Mouse (Mus musculus): ENCODE data around the gene Hist1h1e. TPM values are rescaled to one million over a fixed set of nuclear protein-coding genes. Genes with fewer than 3 reads are reported as not detected.

Gene Hist1h1e
- polyA plus RNA-seq, 1 experiment from 2014 or later = 4.8 TPM

Small RNA genes lying within 50 kb of the gene (microRNA-seq; reads per million reads assigned to microRNA genes)
- gene Gm44359 (not detected), gene Gm44394 (not detected)

Other genes with a start within 250 kb of the Hist1h1e start
- 8.8 and 9.1 TPM in 2 replicates for gene Abt1, start 198.7 kb downstream of the Hist1h1e start, polyA plus RNA-seq (2015; fragmentation: Nextera tagmentation; extraction: Ambion mirVana)
- gene Btn1a1, start 156.7 kb downstream of the Hist1h1e start, polyA plus RNA-seq (2015; fragmentation: Nextera tagmentation; extraction: Ambion mirVana) = 0.17 TPM in 1 of 2 replicates, not detected in the other
- 0.06 and 0.08 TPM in 2 replicates for gene Btn2a2, start 133.7 kb downstream of the Hist1h1e start, polyA plus RNA-seq (2015; fragmentation: Nextera tagmentation; extraction: Ambion mirVana)
- 1.7 and 2.7 TPM in 2 replicates for gene Hist1h4h, start 91.5 kb downstream of the Hist1h1e start, polyA plus RNA-seq (2015; fragmentation: Nextera tagmentation; extraction: Ambion mirVana)
- gene Hist1h2af, start 88.7 kb downstream of the Hist1h1e start, polyA plus RNA-seq (2015; fragmentation: Nextera tagmentation; extraction: Ambion mirVana) = 0.82 and 2.1 TPM in 2 replicates
- gene Hist1h3g, start 87.1 kb downstream of the Hist1h1e start, polyA plus RNA-seq (2015; fragmentation: Nextera tagmentation; extraction: Ambion mirVana) = 0.85 and 1.2 TPM in 2 replicates
- 0.17 and 0.19 TPM in 2 replicates for gene Hist1h2bh, start 79.2 kb downstream of the Hist1h1e start, polyA plus RNA-seq (2015; fragmentation: Nextera tagmentation; extraction: Ambion mirVana)
- 0.21 and 0.62 TPM in 2 replicates for gene Hist1h3f, start 78.5 kb downstream of the Hist1h1e start, polyA plus RNA-seq (2015; fragmentation: Nextera tagmentation; extraction: Ambion mirVana)
- not detected in 2 replicates for gene Hist1h4f, start 70.9 kb downstream of the Hist1h1e start, polyA plus RNA-seq (2015; fragmentation: Nextera tagmentation; extraction: Ambion mirVana)
- 0.10 and 0.12 TPM in 2 replicates for gene Hist1h1d, start 69.3 kb downstream of the Hist1h1e start, polyA plus RNA-seq (2015; fragmentation: Nextera tagmentation; extraction: Ambion mirVana)
- gene Hist1h3e, start 60.2 kb downstream of the Hist1h1e start, polyA plus RNA-seq (2015; fragmentation: Nextera tagmentation; extraction: Ambion mirVana) = 1.5 and 2.0 TPM in 2 replicates
- gene Hist1h2ae, start 51.3 kb downstream of the Hist1h1e start, polyA plus RNA-seq (2015; fragmentation: Nextera tagmentation; extraction: Ambion mirVana) = 15.9 and 27.4 TPM in 2 replicates
- 2.5 and 3.1 TPM in 2 replicates for gene Hist1h2bg, start 51.2 kb downstream of the Hist1h1e start, polyA plus RNA-seq (2015; fragmentation: Nextera tagmentation; extraction: Ambion mirVana)
- 0.76 and 2.0 TPM in 2 replicates for gene Hist1h2bf, start 48.4 kb downstream of the Hist1h1e start, polyA plus RNA-seq (2015; fragmentation: Nextera tagmentation; extraction: Ambion mirVana)
- not detected in 2 replicates for gene Hist1h2ad, start 48.2 kb downstream of the Hist1h1e start, polyA plus RNA-seq (2015; fragmentation: Nextera tagmentation; extraction: Ambion mirVana)
- gene Hist1h3d, start 46.8 kb downstream of the Hist1h1e start, polyA plus RNA-seq (2015; fragmentation: Nextera tagmentation; extraction: Ambion mirVana) = 1.2 and 2.0 TPM in 2 replicates
- 35.1 and 51.2 TPM in 2 replicates for gene Hist1h4d, start 41.0 kb downstream of the Hist1h1e start, polyA plus RNA-seq (2015; fragmentation: Nextera tagmentation; extraction: Ambion mirVana)
- gene Hist1h2be, start 1.4 kb downstream of the Hist1h1e start, polyA plus RNA-seq (2015; fragmentation: Nextera tagmentation; extraction: Ambion mirVana) = 1.5 and 1.7 TPM in 2 replicates
- gene Hist1h2ac, start 61.4 kb upstream of the Hist1h1e start, polyA plus RNA-seq (2015; fragmentation: Nextera tagmentation; extraction: Ambion mirVana) = 0.34 and 0.38 TPM in 2 replicates
- 19.3 and 25.4 TPM in 2 replicates for gene Hist1h2bc, start 61.6 kb upstream of the Hist1h1e start, polyA plus RNA-seq (2015; fragmentation: Nextera tagmentation; extraction: Ambion mirVana)
- not detected in 2 replicates for gene Hist1h1t, start 73.3 kb upstream of the Hist1h1e start, polyA plus RNA-seq (2015; fragmentation: Nextera tagmentation; extraction: Ambion mirVana)
- 2.3 and 2.7 TPM in 2 replicates for gene Hist1h4c, start 75.9 kb upstream of the Hist1h1e start, polyA plus RNA-seq (2015; fragmentation: Nextera tagmentation; extraction: Ambion mirVana)
- 4.5 and 5.1 TPM in 2 replicates for gene Hfe, start 88.3 kb upstream of the Hist1h1e start, polyA plus RNA-seq (2015; fragmentation: Nextera tagmentation; extraction: Ambion mirVana)
- 7.7 and 10.4 TPM in 2 replicates for gene Hist1h1c, start 116.2 kb upstream of the Hist1h1e start, polyA plus RNA-seq (2015; fragmentation: Nextera tagmentation; extraction: Ambion mirVana)
- 1.1 and 1.6 TPM in 2 replicates for gene Hist1h3c, start 123.0 kb upstream of the Hist1h1e start, polyA plus RNA-seq (2015; fragmentation: Nextera tagmentation; extraction: Ambion mirVana)
- 0.54 TPM in 1 of 2 replicates, not detected in the other for gene Hist1h2bb, start 124.2 kb upstream of the Hist1h1e start, polyA plus RNA-seq (2015; fragmentation: Nextera tagmentation; extraction: Ambion mirVana)
- 7.4 and 9.8 TPM in 2 replicates for gene Hist1h2ab, start 128.6 kb upstream of the Hist1h1e start, polyA plus RNA-seq (2015; fragmentation: Nextera tagmentation; extraction: Ambion mirVana)
- gene Hist1h3b, start 129.7 kb upstream of the Hist1h1e start, polyA plus RNA-seq (2015; fragmentation: Nextera tagmentation; extraction: Ambion mirVana) = 1.8 and 3.1 TPM in 2 replicates
- 1.1 and 1.9 TPM in 2 replicates for gene Hist1h4b, start 134.5 kb upstream of the Hist1h1e start, polyA plus RNA-seq (2015; fragmentation: Nextera tagmentation; extraction: Ambion mirVana)
- 0.32 and 0.51 TPM in 2 replicates for gene Hist1h4a, start 138.7 kb upstream of the Hist1h1e start, polyA plus RNA-seq (2015; fragmentation: Nextera tagmentation; extraction: Ambion mirVana)
- 0.35 and 2.4 TPM in 2 replicates for gene Hist1h3a, start 139.8 kb upstream of the Hist1h1e start, polyA plus RNA-seq (2015; fragmentation: Nextera tagmentation; extraction: Ambion mirVana)
- 0.75 and 0.84 TPM in 2 replicates for gene Hist1h1a, start 141.1 kb upstream of the Hist1h1e start, polyA plus RNA-seq (2015; fragmentation: Nextera tagmentation; extraction: Ambion mirVana)
- 0.10 TPM in 1 of 2 replicates, not detected in the other for gene Trim38, start 147.4 kb upstream of the Hist1h1e start, polyA plus RNA-seq (2015; fragmentation: Nextera tagmentation; extraction: Ambion mirVana)
- not detected in 2 replicates for gene Slc17a2, start 184.4 kb upstream of the Hist1h1e start, polyA plus RNA-seq (2015; fragmentation: Nextera tagmentation; extraction: Ambion mirVana)
- not detected in 2 replicates for gene Slc17a3, start 216.9 kb upstream of the Hist1h1e start, polyA plus RNA-seq (2015; fragmentation: Nextera tagmentation; extraction: Ambion mirVana)
- gene Slc17a1, start 245.2 kb upstream of the Hist1h1e start, polyA plus RNA-seq (2015; fragmentation: Nextera tagmentation; extraction: Ambion mirVana) = not detected in 2 replicates

All from hindbrain, embryonic 15.5 days (tissue).